Mouse (Mus musculus) cerebellum, adult 11 months (tissue): ENCODE measurements around the gene Mapk8ip1.

Source experiments
- DNase-seq: peaks from one replicate; pipeline ENCODE4 v3.0.0; 2022

Mapk8ip1 gene

DNA sequence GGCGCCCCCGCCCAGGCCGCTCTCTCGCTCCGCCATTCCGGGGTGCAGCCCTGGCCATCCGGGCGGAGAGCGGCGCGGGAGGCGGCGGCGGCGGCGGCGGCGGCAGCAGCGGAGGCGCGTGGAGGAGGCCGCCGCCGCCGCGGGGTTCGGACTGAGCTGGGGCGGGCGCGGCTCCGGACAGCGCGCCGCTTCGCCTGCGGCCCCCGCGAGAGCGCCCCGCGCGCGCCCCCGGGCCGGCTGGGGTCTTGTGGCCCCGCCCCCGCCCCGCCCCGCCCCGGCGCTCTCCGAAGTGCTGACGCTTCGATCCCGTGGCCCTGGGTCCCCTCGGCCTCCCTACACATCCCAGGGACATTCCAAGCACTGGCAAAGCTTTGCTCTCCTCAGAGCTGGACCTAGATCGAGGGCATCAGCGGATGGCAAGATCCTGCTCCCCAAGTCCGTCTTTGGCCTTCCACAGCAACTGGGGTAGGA, at the start of gene Mapk8ip1:
Gene Mapk8ip1 (minus strand): TSS at position 173 of the 471 bp plus-strand sequence.
- peak; percentile 62 for DNase-seq

- DNase-seq, result no peak
Observed at GRCm38 (mm10) chr2:92447121-92447740, 46.2 kb upstream of the Mapk8ip1 start.

- no peak for DNase-seq
Observed at GRCm38 (mm10) chr2:92446656-92447055, 45.6 kb upstream of the Mapk8ip1 start.

- no peak for DNase-seq
Observed at GRCm38 (mm10) chr2:92445890-92446289, 44.8 kb upstream of the Mapk8ip1 start.

DNA sequence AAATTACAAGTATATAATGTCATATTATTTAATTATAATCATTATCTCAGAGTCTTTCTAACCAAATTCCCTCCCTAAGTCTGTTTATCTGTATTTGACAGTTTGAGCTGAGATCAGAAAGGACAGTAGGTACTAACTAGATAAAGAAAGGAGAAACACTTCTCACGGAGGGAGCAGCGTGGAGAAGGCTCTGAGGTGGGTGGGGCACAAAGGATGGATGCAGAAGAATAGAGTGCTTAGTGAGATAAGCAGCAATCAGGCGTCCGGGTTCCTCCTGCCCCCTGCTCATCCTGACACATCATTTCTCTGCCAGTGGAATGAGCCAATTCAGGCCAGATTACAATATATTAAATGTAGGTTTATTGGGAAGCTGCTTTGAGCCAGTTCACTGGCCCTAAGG, 43.3 kb upstream of the Mapk8ip1 start:
- DNase-seq, result no peak

DNA sequence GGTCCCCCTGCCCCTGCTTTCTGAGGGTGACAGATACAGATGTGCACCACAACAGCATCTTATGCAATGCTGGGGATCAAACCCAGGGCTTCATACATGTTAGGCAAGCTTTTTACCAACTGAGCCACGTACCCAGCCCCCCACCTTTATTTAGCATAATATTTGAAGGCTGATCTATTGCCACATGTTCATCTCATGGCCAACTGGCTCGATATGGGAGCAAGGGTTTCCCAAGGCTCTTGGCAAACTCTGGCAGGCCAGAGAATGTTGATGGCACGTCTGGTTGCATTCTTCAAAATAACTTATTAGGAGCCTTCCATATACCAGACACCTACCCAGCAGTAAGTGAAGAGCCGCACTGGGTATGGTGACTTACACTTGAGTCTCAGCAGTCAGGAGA, 42.2 kb upstream of the Mapk8ip1 start:
- no peak for DNase-seq

DNA sequence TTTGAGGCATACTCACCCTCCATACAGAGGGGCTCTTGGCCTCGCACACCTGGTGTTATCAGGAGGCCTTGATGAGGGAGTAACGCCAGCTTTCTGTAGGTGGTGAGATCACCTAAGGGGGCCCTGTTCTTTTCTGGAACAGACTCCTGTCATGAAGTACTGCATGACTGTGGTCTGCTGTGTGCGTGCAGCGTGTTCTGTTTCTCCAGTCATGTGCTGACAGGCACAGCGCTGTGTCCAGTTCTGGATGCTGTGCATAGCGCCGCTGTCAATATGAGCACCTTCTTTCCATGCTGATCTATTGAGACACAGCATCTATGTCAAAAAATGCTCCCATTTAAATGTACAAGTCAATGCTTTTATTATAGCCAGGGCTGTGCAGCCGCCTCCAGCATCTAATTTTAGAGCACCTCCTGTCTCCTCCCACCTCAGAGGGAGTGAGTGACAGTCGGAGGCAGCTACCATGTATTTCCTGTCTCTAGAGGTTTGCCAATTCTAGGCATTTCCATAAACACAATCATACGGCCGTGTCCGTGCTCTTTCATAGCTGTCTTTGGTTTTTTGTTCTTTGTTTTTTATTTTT, 41.4 kb upstream of the Mapk8ip1 start:
- DNase-seq, result no peak

- no peak for DNase-seq
Observed at GRCm38 (mm10) chr2:92440432-92440831, 39.4 kb upstream of the Mapk8ip1 start.

DNA sequence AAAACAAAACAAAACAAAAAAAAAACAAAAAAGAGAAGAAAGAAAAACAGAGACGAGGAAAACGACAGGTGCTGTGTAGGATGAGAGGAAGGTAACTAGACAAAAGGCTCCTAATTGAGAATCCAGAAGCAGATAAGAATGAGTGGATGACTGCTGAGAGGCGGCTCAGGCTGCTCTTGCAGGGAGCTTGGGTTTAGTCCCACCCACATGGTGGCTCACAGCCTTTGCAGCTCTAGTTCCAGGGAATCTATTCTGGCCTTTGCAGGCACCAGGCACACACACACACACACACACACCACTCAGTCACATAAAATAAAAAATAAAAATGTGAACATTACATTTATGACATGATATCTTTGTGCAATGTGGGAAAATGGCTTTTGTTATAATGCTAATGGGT, 37.5 kb upstream of the Mapk8ip1 start:
- no peak for DNase-seq

- peak; percentile 85 for DNase-seq
Observed at GRCm38 (mm10) chr2:92437875-92438274, 36.8 kb upstream of the Mapk8ip1 start.

DNA sequence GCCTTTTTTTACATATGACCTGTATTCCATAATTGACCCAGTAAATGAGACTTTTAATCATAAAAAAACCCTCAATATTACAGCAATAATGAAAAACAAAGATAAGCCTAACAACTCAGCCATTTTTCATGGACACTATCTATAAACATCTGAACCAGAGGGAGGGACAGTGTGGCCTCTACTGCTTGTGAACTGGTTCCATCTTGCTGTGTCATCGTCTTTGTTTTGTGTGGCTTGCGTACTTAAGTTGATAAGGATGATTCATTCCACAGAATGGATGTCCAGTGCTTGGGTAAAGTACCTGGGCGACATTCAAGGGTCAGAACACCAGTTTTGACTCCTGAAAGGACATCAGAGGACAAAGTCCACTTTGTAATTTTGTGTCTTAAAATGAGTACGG, 36.3 kb upstream of the Mapk8ip1 start:
- DNase-seq, result no peak

- no peak for DNase-seq
Observed at GRCm38 (mm10) chr2:92435023-92435422, 34.0 kb upstream of the Mapk8ip1 start.

GRCm38 (mm10) chr2:92434375-92434745, 33.3 kb upstream of the Mapk8ip1 start:
- DNase-seq, result no peak

- peak; percentile 99 for DNase-seq
Observed at GRCm38 (mm10) chr2:92433578-92434374, 32.7 kb upstream of the Mapk8ip1 start, which contains the start of gene Cry2. Gene Cry2 (minus strand): TSS chr2:92434043.

- DNase-seq, result no peak
Observed at GRCm38 (mm10) chr2:92432299-92433295, 31.5 kb upstream of the Mapk8ip1 start.

DNA sequence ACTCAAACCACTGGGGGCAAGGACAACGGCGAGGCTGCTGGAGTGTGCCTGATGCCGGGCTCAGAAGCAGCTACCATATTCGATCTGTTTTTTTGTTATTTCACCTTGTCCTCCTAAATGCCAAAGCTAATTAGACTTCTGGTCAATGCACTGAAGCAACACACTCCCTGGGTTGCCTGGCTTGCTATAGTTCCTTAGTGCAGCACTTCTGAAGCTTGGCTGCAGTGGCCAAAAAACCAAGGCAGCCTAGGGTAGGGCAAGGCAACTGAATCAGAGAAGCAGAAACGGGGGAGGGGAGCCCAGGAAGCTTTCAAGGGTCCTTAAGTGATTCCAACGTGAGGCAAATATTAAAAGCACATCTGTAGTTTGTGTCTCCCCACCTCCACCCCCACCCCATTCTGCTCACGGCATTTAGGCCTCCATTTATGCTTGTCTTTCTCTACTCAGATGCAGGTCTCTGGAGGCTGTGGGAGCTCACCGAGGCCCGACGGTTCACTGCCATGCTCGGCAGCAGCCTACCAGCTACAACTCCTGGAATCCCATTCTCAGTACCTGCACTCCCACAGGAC, 30.6 kb upstream of the Mapk8ip1 start:
- no peak for DNase-seq

- no peak for DNase-seq
Observed at GRCm38 (mm10) chr2:92430723-92431541, 29.9 kb upstream of the Mapk8ip1 start.

GRCm38 (mm10) chr2:92430089-92430488, 29.0 kb upstream of the Mapk8ip1 start:
- DNase-seq, result no peak

DNA sequence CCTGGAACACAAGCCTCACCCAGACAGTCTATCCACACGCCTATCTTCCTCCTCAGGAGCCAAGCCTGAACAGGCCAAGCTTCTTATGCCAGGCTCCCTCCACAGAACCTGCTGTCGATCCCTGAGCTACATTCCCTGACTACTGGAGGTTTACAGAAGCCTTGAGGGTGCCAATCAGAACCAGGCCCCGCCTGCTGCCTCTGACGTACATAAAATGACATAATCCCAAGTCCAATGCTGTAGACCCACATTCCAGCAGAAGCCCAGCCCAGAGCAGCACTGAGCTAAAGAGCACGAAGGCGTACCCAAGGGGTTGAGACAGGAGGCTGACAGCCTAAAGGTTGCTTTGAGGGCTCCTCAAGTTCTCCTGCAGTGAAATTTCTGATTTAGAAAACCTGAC, 26.8 kb upstream of the Mapk8ip1 start:
- peak; percentile 87 for DNase-seq

GRCm38 (mm10) chr2:92426426-92426825, 25.4 kb upstream of the Mapk8ip1 start:
- DNase-seq, result no peak

GRCm38 (mm10) chr2:92425366-92425765, 24.3 kb upstream of the Mapk8ip1 start:
- no peak for DNase-seq
